ENCODE assay signal across 31 mouse cellular contexts in genomic region chr17:24573811-24574210, GRCm38 (mm10). TPM values are rescaled to one million over a fixed set of nuclear protein-coding genes. Genes with fewer than 3 reads are reported as not detected.
"Had no signal": no experiment of that assay in that cellular context is flagged by ENCODE, and none has a peak within 500 bp of the region (broad histone marks: within the 10 kb centered on the region; RNA-seq: fewer than 3 reads in every experiment).

No protein-coding gene starts in this region.

- ATAC-seq: liver, postnatal 0 days; lung, postnatal 0 days; midbrain, embryonic 13.5 days; midbrain, embryonic 15.5 days; midbrain, embryonic 16.5 days had no signal

- H3K4me3 ChIP-seq: left cerebral cortex, adult 2 months; limb, embryonic 10.5 days; limb, embryonic 12.5 days; limb, embryonic 13.5 days; limb, embryonic 15.5 days; liver, embryonic 12.5 days; liver, embryonic 13.5 days; liver, embryonic 15.5 days; lung, embryonic 15.5 days; megakaryocyte, embryonic 14.5 days; midbrain, embryonic 10.5 days; midbrain, embryonic 12.5 days; midbrain, embryonic 13.5 days; midbrain, embryonic 15.5 days; myocyte had no signal

- H3K4me2 ChIP-seq: limb, embryonic 12.5 days; limb, embryonic 13.5 days; limb, embryonic 15.5 days; liver, embryonic 12.5 days; liver, embryonic 13.5 days; liver, embryonic 15.5 days; lung, embryonic 14.5 days; lung, embryonic 15.5 days; midbrain, embryonic 11.5 days; midbrain, embryonic 12.5 days; midbrain, embryonic 13.5 days; midbrain, embryonic 15.5 days had no signal

- H3K9me3 ChIP-seq: limb, embryonic 10.5 days; limb, embryonic 12.5 days; limb, embryonic 13.5 days; limb, embryonic 15.5 days; liver, embryonic 12.5 days; liver, embryonic 13.5 days; liver, embryonic 15.5 days; lung, embryonic 15.5 days; megakaryocyte, embryonic 14.5 days; midbrain, embryonic 10.5 days; midbrain, embryonic 12.5 days; midbrain, embryonic 13.5 days; midbrain, embryonic 15.5 days had no signal

- DNase-seq: left cerebral cortex, postnatal 4 days; liver; liver, embryonic 13.5 days; liver, postnatal 0 days; lung, adult 18-20 months; lung, adult 2 months; lung, embryonic 14.5 days; lung, postnatal 10 days; lung, postnatal 14 days; lung, postnatal 36 days; lung, postnatal 4 days; midbrain, embryonic 14.5 days had no signal

- H3K27ac ChIP-seq: left cerebral cortex, adult 2 months; limb, embryonic 10.5 days; limb, embryonic 12.5 days; limb, embryonic 13.5 days; limb, embryonic 15.5 days; liver, embryonic 12.5 days; liver, embryonic 13.5 days; liver, embryonic 15.5 days; lung, embryonic 15.5 days; macrophage; midbrain, embryonic 10.5 days; midbrain, embryonic 12.5 days; midbrain, embryonic 13.5 days; midbrain, embryonic 15.5 days had no signal

- H3K4me1 ChIP-seq: limb, embryonic 10.5 days; limb, embryonic 12.5 days; limb, embryonic 13.5 days; limb, embryonic 15.5 days; liver, embryonic 15.5 days; lung, embryonic 15.5 days; midbrain, embryonic 10.5 days; midbrain, embryonic 12.5 days; midbrain, embryonic 13.5 days; midbrain, embryonic 15.5 days had no signal

- H3K27me3 ChIP-seq: limb, embryonic 12.5 days; limb, embryonic 13.5 days; limb, embryonic 15.5 days; liver, embryonic 12.5 days; liver, embryonic 13.5 days; liver, embryonic 15.5 days; lung, embryonic 15.5 days; megakaryocyte, embryonic 14.5 days; midbrain, embryonic 12.5 days; midbrain, embryonic 13.5 days; midbrain, embryonic 15.5 days had no signal

- H3K9ac ChIP-seq: limb, embryonic 12.5 days; limb, embryonic 13.5 days; limb, embryonic 15.5 days; liver, embryonic 12.5 days; liver, embryonic 13.5 days; liver, embryonic 15.5 days; liver, postnatal 0 days; lung, embryonic 14.5 days; lung, embryonic 15.5 days; midbrain, embryonic 12.5 days; midbrain, embryonic 13.5 days; midbrain, embryonic 15.5 days had no signal

RNA-seq across cellular contexts. Expression of gene Rab26, which starts 39.8 kb away (rescaled TPM):
- total RNA-seq: monocyte, adult 5-6 weeks had no signal
- polyA plus RNA-seq: macrophage had no signal

RNA-seq across cellular contexts. Expression of gene Nthl1, which starts 58.7 kb away (rescaled TPM):
- total RNA-seq: monocyte, adult 5-6 weeks had no signal
